Mouse (Mus musculus) frontal cortex, postnatal 25 days (tissue): ENCODE data around the gene Csnk2a1.
"Not testable (repeated sequence)": the region's sequence is repeated elsewhere in the genome, so short reads cannot be mapped to it uniquely, and the experiment has no call there.

ENCODE experiments used
- DNase-seq, 2 experiments: peaks; one replicate each; pipeline ENCODE4 v3.0.0; 2022; ENCODE audit warnings: low spot score in 2 of 2

Csnk2a1 gene

GRCm38 (mm10) chr2:152226248-152227050 lies at the start of gene Csnk2a1:
Csnk2a1 (plus strand) TSS chr2:152226839.
- DNase-seq, result peak; percentile 81 to 84

DNA sequence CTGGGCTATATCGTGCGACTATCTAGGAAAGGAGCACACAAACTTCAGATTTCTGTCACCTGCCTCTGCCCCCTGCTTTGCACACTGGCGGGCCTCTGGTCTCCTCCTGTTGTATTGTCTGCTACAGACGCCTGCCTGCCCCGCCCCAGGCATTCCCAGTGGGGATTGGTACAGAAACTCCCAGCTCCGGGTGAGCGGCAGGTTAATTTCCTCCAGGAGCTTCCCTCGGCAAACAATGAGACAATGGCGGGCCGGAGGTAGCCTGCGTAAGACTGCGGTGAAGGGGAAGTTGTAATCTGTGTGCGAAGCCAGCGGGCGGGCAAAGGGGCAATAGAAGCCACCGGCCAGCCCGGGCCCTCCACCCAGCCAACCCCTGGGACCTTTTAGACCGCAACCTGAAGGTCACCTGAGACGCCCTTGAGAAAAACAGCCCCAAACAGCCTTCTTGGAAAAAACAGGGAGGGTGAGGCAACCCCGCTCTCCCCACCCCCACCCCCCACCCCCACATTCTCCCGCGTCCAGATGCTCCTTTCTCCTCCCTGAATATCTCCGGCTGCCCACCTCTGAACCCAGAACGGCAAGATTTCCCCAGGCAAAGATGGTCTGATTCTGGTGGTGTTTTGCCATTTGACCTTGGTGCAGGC lies 49.4 kb upstream of the Csnk2a1 start:
- DNase-seq, result no peak

DNA sequence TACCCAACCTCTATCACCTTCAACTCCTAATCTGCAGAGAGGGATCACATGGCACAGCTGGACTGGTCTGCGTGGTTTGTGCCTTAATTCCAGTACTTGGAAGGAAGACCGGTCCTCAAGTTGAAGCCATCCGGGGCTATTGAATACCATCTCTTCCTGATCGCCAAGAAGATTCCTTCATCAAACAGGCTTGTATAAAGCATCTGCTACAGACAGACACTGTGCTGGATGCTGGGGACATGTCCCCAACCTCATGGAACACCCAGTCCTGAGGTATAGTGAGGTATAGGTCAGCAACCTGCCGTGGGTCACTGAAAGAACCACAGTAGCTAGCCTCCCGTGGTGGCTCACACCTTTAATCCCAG lies 48.9 kb upstream of the Csnk2a1 start:
- no peak for DNase-seq

DNA sequence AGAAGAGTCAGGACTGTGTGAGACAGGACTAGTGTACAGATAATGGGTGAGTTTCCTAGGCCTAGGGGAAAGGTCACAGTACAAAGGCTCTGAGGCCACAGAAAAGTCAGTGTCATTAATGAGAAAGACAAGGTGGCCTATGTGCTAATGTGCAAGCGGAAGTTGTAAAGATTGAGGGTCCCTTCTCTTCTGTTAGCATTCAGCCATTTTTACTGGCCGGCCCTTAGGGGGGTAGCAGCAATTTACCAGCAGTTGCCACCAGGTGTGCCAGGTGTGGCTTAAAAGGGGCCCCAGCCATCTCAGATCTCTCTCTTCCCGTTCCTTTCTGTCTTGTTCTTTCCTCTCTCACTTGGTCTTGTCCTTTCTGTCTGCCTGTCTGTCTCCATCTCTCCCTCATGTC lies 48.3 kb upstream of the Csnk2a1 start:
- DNase-seq, result no peak

- no peak for DNase-seq
Observed at GRCm38 (mm10) chr2:152179301-152179700, 47.3 kb upstream of the Csnk2a1 start.

- DNase-seq, result no peak
Observed at GRCm38 (mm10) chr2:152180323-152180722, 46.3 kb upstream of the Csnk2a1 start.

DNA sequence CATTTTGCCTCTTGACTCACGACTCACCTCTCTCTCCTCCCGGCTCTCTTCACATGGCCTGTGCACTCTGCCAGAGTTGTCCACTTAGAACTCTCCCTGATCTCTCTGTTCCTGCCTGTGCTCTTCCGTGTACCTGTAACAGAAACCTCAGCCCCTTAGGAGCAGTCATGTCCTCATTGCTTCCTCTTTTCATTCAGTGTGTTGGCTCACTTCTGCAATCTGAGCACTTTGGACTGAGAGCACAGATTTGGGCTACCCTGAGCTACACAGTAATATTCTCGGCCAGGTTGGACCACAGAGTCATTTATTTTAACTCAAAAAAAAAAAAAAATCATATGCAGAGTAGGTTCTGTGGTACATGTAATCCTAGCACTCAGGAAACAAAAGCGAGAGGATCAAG lies 39.5 kb upstream of the Csnk2a1 start:
- no peak for DNase-seq

DNA sequence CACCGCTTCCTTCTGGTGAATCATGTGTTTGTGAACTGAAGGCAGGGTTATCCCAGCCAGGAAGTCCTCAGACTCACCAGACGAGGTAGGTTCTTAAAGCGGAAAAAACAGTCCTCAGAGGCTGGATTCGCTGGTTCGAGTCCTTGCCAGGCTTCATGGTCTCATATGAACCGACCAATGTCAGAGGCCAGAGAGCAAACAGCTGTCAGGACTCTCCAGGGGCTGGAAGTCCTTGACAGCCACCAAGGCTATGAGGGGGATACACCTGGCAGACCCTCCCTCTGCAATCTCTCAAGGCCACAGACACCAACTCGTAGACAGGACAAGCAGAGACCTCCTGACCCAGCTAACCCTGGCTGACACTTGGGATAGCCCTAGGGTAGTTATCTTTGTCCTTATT lies 37.4 kb upstream of the Csnk2a1 start:
- DNase-seq, result no peak

DNA sequence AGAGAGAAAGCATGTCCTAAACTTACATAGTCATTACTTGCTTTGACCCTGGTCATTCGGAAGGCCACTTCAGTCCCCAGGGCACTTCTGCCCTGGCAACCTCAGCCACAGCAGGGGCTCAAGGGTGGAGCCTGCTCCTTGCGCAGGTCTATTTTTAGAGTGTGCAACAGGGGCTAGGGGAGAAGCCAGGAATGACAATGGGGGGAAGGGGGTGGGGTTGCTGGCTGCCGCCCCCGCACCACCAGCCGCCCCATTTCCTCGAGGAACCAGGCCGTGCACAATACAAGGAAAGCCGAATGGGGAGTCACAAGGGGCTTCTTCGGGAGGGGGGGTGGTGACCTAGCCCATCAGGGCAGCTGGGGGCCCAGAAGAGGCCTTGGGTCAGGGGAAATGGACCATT lies 37.0 kb upstream of the Csnk2a1 start:
- DNase-seq, result no peak

DNA sequence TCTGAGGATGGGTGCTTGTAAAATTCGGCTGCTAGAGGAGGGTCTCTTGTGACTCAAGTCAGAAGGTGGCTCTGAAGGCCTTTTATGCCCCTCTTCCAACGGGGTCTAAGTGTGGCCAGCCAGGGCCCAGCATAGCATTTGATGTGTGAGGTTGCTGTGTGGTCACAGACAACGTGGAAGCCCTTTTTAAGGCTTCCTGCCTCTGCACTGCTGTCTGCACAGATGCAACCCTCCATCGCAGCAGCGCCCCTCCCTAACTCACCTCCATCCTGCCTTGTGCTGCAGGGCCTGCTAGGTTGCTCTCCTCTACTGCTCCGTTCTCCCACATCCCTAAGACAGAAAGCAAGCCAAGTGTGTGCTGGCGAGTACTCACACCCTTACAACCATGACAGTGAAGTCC lies 36.5 kb upstream of the Csnk2a1 start:
- DNase-seq, result no peak

- no peak for DNase-seq
Observed at GRCm38 (mm10) chr2:152192591-152193345, 33.9 kb upstream of the Csnk2a1 start.

GRCm38 (mm10) chr2:152193346-152193710 lies 33.3 kb upstream of the Csnk2a1 start:
- DNase-seq, result no peak

DNA sequence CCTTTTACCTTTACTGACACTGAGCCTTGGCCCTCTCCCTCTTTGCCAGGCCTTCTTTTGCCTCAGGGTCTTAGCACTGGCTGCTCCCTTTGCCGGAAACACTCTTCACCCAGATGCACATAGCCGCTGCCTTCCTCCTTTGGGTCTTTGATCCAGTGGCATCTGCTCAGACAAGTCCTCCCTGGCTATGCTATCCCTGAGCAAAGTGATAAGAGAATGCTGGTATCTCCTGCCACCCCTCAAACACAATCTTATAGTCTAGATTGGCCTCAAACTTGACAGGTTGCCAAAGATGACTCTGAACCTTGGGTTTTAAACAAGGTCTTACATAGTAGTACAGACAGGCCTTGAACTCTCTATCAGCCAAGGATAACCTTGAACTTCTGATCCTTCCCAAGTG lies 32.1 kb upstream of the Csnk2a1 start:
- no peak for DNase-seq

DNA sequence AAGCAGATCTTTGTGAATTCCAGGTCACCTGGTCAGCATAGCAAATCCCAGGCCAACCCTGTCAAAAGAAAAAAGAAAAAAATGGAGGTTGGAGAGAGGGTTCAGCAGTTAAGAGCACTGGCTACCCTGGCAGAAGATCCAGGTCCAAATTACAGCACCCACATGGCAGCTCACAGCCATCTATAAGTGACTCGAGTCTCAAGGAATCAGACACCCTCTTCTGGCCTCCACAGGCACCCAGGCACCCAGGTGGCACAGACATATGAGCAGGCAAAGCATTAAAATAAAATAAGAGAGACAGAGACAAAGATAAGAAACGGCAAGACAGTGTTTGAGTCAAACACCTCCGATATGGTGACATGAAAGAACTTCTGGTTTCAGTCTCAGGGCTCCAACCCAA lies 29.7 kb upstream of the Csnk2a1 start:
- DNase-seq, result no peak

- peak; percentile 28 to 30 for DNase-seq
Observed at GRCm38 (mm10) chr2:152197301-152197712, 29.3 kb upstream of the Csnk2a1 start.

- DNase-seq, result not testable (repeated sequence)
Observed at GRCm38 (mm10) chr2:152206139-152206538, 20.5 kb upstream of the Csnk2a1 start.

GRCm38 (mm10) chr2:152211871-152212270 lies 14.8 kb upstream of the Csnk2a1 start:
- no peak for DNase-seq

DNA sequence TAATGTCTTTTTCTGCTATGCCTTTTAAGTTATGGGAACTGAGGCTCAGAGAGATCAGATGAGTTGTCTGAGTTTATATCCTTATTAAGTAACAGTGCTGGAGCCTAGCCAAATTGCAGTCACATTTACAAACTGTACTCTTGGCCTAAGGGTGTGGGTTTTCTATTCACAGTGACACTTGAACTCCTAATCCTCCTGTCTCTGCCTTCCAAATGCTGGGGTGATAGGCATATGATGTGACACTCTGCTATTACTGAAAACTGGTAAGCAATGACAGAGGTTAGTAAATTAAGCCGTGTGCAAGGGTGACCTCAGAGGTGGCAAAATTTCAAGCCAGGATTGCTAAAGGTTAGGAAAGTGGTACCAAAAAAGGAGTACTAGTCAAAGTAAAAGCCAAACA lies 9.7 kb upstream of the Csnk2a1 start:
- no peak for DNase-seq

GRCm38 (mm10) chr2:152223521-152224300 lies 2.9 kb upstream of the Csnk2a1 start:
- DNase-seq, result no peak

GRCm38 (mm10) chr2:152225536-152225935 lies 1.1 kb upstream of the Csnk2a1 start:
- DNase-seq, result no peak

GRCm38 (mm10) chr2:152227051-152227481 lies 427 bp downstream of the Csnk2a1 start:
- DNase-seq, result peak; percentile 13 to 54

- no peak for DNase-seq
Observed at GRCm38 (mm10) chr2:152230046-152230445, 3.4 kb downstream of the Csnk2a1 start.
